In genomic region chr13:83740771-83741170, GRCm38 (mm10) we compare ENCODE assay signal across 12 mouse cellular contexts.
DNase-seq lines count a peak whose midpoint lies in the region; ATAC-seq and TF ChIP-seq lines count a peak whose summit lies in the region.
"Had no signal": no experiment of that assay in that cellular context is flagged by ENCODE, and none has a peak within 500 bp of the region (broad histone marks: within the 10 kb centered on the region; RNA-seq: fewer than 3 reads in every experiment).

No protein-coding gene starts in this region.

- DNase-seq in cerebellum, postnatal 10 days: peak; percentile 54 to 62
- no peak for DNase-seq in cerebellum, adult 11 months
- peak; percentile 82 for DNase-seq in brain, embryonic 14.5 days (ENCODE audit: low read depth)
- no peak for DNase-seq in hindbrain, embryonic 10.5 days (ENCODE audit: low spot score)
- DNase-seq in kidney, adult 11 months: no peak
- DNase-seq in frontal cortex, adult 2 months (ENCODE audit: extremely low spot score in 1 of 2, low spot score in 1 of 2): no peak
- DNase-seq: lung, adult 2 months; thymus, adult 18-20 months had no signal

- H3K9ac ChIP-seq in midbrain, embryonic 15.5 days: peak overlapping the region; percentile 65
- H3K9ac ChIP-seq: embryonic facial prominence, embryonic 15.5 days; limb, embryonic 13.5 days had no signal

- no peaks in the 10 kb centered on the region for H3K9me3 ChIP-seq in hindbrain, embryonic 10.5 days
- no peaks in the 10 kb centered on the region for H3K9me3 ChIP-seq in midbrain, embryonic 15.5 days
- H3K9me3 ChIP-seq: embryonic facial prominence, embryonic 15.5 days; limb, embryonic 13.5 days had no signal

- peaks cover 36% of the 10 kb centered on the region for H3K27me3 ChIP-seq in hindbrain, embryonic 10.5 days (ENCODE audit: insufficient read depth, poor library complexity, severe bottlenecking)
- no peaks in the 10 kb centered on the region for H3K27me3 ChIP-seq in midbrain, embryonic 15.5 days (replicated peaks)

- 11% methylated on average over 4 of the region's 4 CpGs for WGBS in hindbrain, embryonic 10.5 days
- WGBS in midbrain, embryonic 15.5 days: 10% methylated on average over 4 of the region's 4 CpGs

- no peak for TF ChIP-seq CTCF in brain, embryonic 14.5 days (IDR thresholded peaks at IDR 0.05; ENCODE audit: borderline replicate concordance, extremely low read depth, insufficient read depth, insufficient read length)

- H3K4me3 ChIP-seq in hindbrain, embryonic 10.5 days: peak overlapping the region; percentile 85
- peak overlapping the region; percentile 47 for H3K4me3 ChIP-seq in midbrain, embryonic 15.5 days
- H3K4me3 ChIP-seq: embryonic facial prominence, embryonic 15.5 days; limb, embryonic 13.5 days had no signal

- H3K36me3 ChIP-seq in hindbrain, embryonic 10.5 days: peaks cover 32% of the 10 kb centered on the region
- H3K36me3 ChIP-seq in midbrain, embryonic 15.5 days (replicated peaks): no peaks in the 10 kb centered on the region
- H3K36me3 ChIP-seq: embryonic facial prominence, embryonic 15.5 days; limb, embryonic 13.5 days had no signal

- ATAC-seq in midbrain, embryonic 15.5 days (replicated peaks): no peak
- ATAC-seq in activated CD4-positive, CD25-positive, alpha-beta regulatory T cell, adult 4 months: no peak

- peak overlapping the region; percentile 92 for H3K27ac ChIP-seq in hindbrain, embryonic 10.5 days
- H3K27ac ChIP-seq in midbrain, embryonic 15.5 days: peak overlapping the region; percentile 89
- H3K27ac ChIP-seq: embryonic facial prominence, embryonic 15.5 days; limb, embryonic 13.5 days had no signal

- peak overlapping the region; percentile 64 for H3K4me2 ChIP-seq in midbrain, embryonic 15.5 days
- H3K4me2 ChIP-seq: embryonic facial prominence, embryonic 15.5 days; limb, embryonic 13.5 days had no signal

- no peak for TF ChIP-seq POLR2A in brain, embryonic 14.5 days (IDR thresholded peaks at IDR 0.05; ENCODE audit: borderline replicate concordance, extremely low read depth, insufficient read depth, insufficient read length, poor library complexity, severe bottlenecking)

- H3K4me1 ChIP-seq in hindbrain, embryonic 10.5 days (replicated peaks): peaks cover 38% of the 10 kb centered on the region
- peaks cover 20% of the 10 kb centered on the region for H3K4me1 ChIP-seq in midbrain, embryonic 15.5 days

Comparison
In these comparisons a context has a peak if more than half of its experiments do, and no peak if none do; other contexts are left out.
1. DNase-seq: peak in cerebellum, postnatal 10 days (2 of 2) and brain, embryonic 14.5 days (single experiment); none in cerebellum, adult 11 months (single experiment), hindbrain, embryonic 10.5 days (single experiment), kidney, adult 11 months (single experiment) and frontal cortex, adult 2 months (0 of 2).